Mouse (Mus musculus): Measurements from ENCODE around the gene Mars. TPM values are rescaled to one million over a fixed set of nuclear protein-coding genes. Genes with fewer than 3 reads are reported as not detected.

The Mars gene
- polyA plus RNA-seq (2015; fragmentation: Nextera tagmentation; extraction: Ambion mirVana), result 84.0 and 86.4 TPM in 2 replicates

DNA sequence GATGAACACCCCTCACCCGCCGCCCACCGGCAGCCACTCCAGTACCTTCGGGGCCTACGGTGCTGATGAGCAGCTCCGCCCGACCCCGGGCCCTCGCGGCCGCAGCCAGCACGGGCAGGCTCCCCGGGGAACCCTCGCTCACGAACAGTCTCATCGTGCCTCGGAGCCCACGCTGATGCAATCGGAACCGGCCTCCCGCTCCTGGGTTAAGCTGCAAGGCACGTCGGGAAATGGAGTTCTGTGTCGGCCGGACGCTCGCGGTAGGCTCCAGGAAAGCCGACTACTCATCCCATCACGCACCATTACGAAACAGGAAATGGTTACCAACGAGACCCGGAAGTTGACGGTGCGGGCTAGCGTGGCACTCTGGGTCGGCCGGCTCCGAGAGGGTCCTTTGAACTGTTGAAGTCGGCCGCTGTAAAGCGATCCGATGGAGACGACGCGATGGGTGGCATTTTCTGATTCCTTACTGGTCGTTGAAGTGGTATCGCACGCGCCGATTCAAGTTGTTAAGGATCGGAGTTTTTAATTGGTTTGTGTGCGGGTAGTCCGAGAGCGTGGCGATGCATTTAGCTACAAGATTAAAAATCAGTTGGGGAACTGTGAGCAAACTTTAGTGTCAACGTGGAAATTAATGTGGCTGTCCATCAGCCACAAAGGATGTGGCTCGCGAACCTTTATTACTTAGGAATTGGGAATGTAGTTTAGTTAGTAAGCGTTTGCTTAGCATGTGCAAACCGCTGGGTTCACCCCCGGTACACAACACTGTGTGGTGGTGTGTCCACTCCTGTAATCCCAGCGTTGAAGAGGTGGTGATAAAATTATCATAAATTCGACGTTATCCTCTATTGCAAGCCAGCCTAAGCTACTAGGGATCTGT, at the start of gene Mars:
Gene Mars (minus strand): TSS at position 311 of the 880 bp plus-strand sequence.
- no peaks in the 10 kb centered on the region for H3K27me3 ChIP-seq (replicated peaks)
- H3K4me1 ChIP-seq, result peaks cover 19% of the 10 kb centered on the region
- peak within 1 kb of the TSS; percentile 92 for H3K9ac ChIP-seq
- H3K4me2 ChIP-seq, result peak within 1 kb of the TSS; percentile 93
- peak; percentile 89 for ATAC-seq (ENCODE audit: extremely low read depth, insufficient number of reproducible peaks, low FRiP score, low TSS enrichment)
- under 1% methylated on average over 65 of the region's 65 CpGs for WGBS
- H3K27ac ChIP-seq (replicated peaks), result peak within 1 kb of the TSS; percentile 70
- H3K36me3 ChIP-seq, result peaks cover 32% of the 10 kb centered on the region
- no peaks in the 10 kb centered on the region for H3K9me3 ChIP-seq
- peak within 1 kb of the TSS; percentile 82 for H3K4me3 ChIP-seq

GRCm38 (mm10) chr10:127360714-127361113, 49.1 kb upstream of the Mars start:
- Histone ChIP-seq H3K36me3 (no peaks in the 10 kb centered on the region), H3K4me2 (no peak overlapping the region), H3K9me3 (no peaks in the 10 kb centered on the region), H3K9ac (no peak overlapping the region), H3K4me3 (no peak overlapping the region), H3K27ac (replicated peaks) (no peak overlapping the region), H3K27me3 (replicated peaks) (peaks cover 8% of the 10 kb centered on the region; the same call in 1 of the 2 replicates), H3K4me1 (no peaks in the 10 kb centered on the region)
- 76% methylated on average over 3 of the region's 3 CpGs for WGBS
- ATAC-seq (ENCODE audit: extremely low read depth, insufficient number of reproducible peaks, low FRiP score, low TSS enrichment), result no peak

- no peak overlapping the region for H3K27ac ChIP-seq (replicated peaks)
- H3K9me3 ChIP-seq, result no peaks in the 10 kb centered on the region
- ATAC-seq (ENCODE audit: extremely low read depth, insufficient number of reproducible peaks, low FRiP score, low TSS enrichment), result no peak
- H3K9ac ChIP-seq, result no peak overlapping the region
- H3K36me3 ChIP-seq, result no peaks in the 10 kb centered on the region
- no peak overlapping the region for H3K4me3 ChIP-seq
- 72% methylated on average over 10 of the region's 10 CpGs for WGBS
- peaks cover 35% of the 10 kb centered on the region for H3K27me3 ChIP-seq (replicated peaks)
- H3K4me2 ChIP-seq, result no peak overlapping the region
- H3K4me1 ChIP-seq, result peaks cover 11% of the 10 kb centered on the region; the same call in 1 of the 2 replicates
Observed at GRCm38 (mm10) chr10:127355336-127355735, 43.8 kb upstream of the Mars start.

GRCm38 (mm10) chr10:127353909-127354895, 42.6 kb upstream of the Mars start, which contains the start of gene Inhbe:
Gene Inhbe (minus strand): TSS chr10:127354411.
- H3K36me3 ChIP-seq, result no peaks in the 10 kb centered on the region
- peaks cover 35% of the 10 kb centered on the region for H3K27me3 ChIP-seq (replicated peaks)
- H3K9me3 ChIP-seq, result no peaks in the 10 kb centered on the region
- WGBS, result 63% methylated on average over 18 of the region's 18 CpGs
- H3K4me3 ChIP-seq, result no peak within 1 kb of the TSS
- ATAC-seq (ENCODE audit: extremely low read depth, insufficient number of reproducible peaks, low FRiP score, low TSS enrichment), result no peak
- H3K4me2 ChIP-seq, result no peak within 1 kb of the TSS
- H3K27ac ChIP-seq (replicated peaks), result 0 out of 2 replicates have a peak within 1 kb of the TSS, but pooled peaks have one; percentile 50
- peaks cover 11% of the 10 kb centered on the region; the same call in 1 of the 2 replicates for H3K4me1 ChIP-seq
- no peak within 1 kb of the TSS for H3K9ac ChIP-seq

DNA sequence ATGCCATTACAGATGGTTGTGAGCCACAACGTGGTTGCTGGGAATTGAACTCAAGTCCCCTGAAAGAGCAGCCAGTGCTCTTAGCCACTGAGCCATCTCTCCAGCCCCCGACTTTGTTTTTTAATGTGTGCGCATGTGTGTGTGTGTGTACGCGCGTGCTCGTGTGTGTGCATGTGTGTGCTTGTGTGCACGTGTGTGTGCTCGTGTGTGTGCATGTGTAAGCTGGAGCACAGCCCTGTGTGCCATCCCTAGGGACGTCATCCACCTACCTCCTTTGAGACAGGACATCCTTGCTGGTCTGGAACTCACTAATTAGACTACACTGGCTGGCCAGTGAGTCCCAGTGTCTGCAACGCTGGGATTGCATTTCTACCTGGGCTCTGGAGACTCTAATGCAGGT, 41.2 kb upstream of the Mars start:
- Histone ChIP-seq H3K4me2 (no peak overlapping the region), H3K27ac (replicated peaks) (no peak overlapping the region), H3K36me3 (no peaks in the 10 kb centered on the region), H3K9ac (no peak overlapping the region), H3K4me3 (no peak overlapping the region), H3K27me3 (replicated peaks) (peaks cover 35% of the 10 kb centered on the region), H3K9me3 (no peaks in the 10 kb centered on the region), H3K4me1 (peaks cover 11% of the 10 kb centered on the region; the same call in 1 of the 2 replicates)
- 85% methylated on average over 11 of the region's 11 CpGs for WGBS
- no peak for ATAC-seq (ENCODE audit: extremely low read depth, insufficient number of reproducible peaks, low FRiP score, low TSS enrichment)

DNA sequence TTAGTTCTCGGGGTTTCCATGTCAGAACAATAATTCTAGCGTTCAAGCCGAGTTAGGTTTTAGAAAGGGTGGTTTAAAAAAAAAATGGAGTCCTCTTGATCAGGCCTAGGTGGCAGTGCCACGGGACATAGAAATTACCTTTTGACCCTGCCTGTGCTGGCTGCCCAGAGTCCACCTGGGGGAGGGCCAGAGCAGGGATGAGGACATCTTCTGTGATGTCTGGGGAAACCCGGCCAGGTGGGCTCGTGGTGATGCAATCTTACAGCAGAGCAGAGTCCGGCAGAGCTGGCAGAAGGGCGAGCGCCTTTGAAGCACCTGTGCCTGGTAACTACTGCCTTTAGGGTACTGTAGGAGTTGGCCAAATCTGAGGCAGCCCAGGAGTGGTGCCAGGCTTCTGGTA, 40.6 kb upstream of the Mars start:
- H3K9me3 ChIP-seq, result no peaks in the 10 kb centered on the region
- WGBS, result 80% methylated on average over 9 of the region's 9 CpGs

GRCm38 (mm10) chr10:127351719-127352118, 40.1 kb upstream of the Mars start:
- no peak overlapping the region for H3K27ac ChIP-seq (replicated peaks)
- no peaks in the 10 kb centered on the region for H3K9me3 ChIP-seq
- no peak overlapping the region for H3K4me2 ChIP-seq
- WGBS, result 57% methylated on average over 8 of the region's 8 CpGs
- H3K9ac ChIP-seq, result no peak overlapping the region; the same call in 1 of the 2 replicates
- no peak overlapping the region for H3K4me3 ChIP-seq
- peaks cover 35% of the 10 kb centered on the region for H3K27me3 ChIP-seq (replicated peaks)
- no peaks in the 10 kb centered on the region for H3K36me3 ChIP-seq
- peaks cover 11% of the 10 kb centered on the region; the same call in 1 of the 2 replicates for H3K4me1 ChIP-seq
- ATAC-seq (ENCODE audit: extremely low read depth, insufficient number of reproducible peaks, low FRiP score, low TSS enrichment), result no peak

More for the DNA sequence above, 40.6 kb upstream of the Mars start:
- H3K4me1 ChIP-seq, result peaks cover 11% of the 10 kb centered on the region; the same call in 1 of the 2 replicates
- no peak overlapping the region for H3K27ac ChIP-seq (replicated peaks)
- H3K4me3 ChIP-seq, result no peak overlapping the region
- no peak overlapping the region for H3K4me2 ChIP-seq
- no peaks in the 10 kb centered on the region for H3K36me3 ChIP-seq
- peaks cover 35% of the 10 kb centered on the region for H3K27me3 ChIP-seq (replicated peaks)
- ATAC-seq (ENCODE audit: extremely low read depth, insufficient number of reproducible peaks, low FRiP score, low TSS enrichment), result no peak
- H3K9ac ChIP-seq, result no peak overlapping the region

DNA sequence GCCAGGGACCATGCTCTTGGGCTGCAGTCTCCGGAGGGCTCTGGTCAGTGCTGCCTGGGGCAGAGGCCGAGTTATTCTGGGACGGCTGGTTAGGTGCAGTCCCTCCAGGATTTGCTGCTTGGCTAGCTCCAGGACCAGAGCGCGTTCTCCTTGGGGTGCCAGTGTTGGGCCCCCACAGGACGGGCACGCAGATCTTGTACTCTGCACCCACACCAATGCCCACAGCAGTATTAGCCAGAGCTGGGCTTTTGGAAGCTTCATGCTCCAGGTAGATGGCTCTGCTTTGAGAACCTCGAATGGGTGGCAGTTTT, 39.7 kb upstream of the Mars start:
- no peaks in the 10 kb centered on the region for H3K9me3 ChIP-seq
- no peak overlapping the region for H3K27ac ChIP-seq (replicated peaks)
- H3K27me3 ChIP-seq (replicated peaks), result peaks cover 32% of the 10 kb centered on the region
- ATAC-seq (ENCODE audit: extremely low read depth, insufficient number of reproducible peaks, low FRiP score, low TSS enrichment), result no peak
- no peak overlapping the region; the same call in 1 of the 2 replicates for H3K4me2 ChIP-seq
- peaks cover 11% of the 10 kb centered on the region; the same call in 1 of the 2 replicates for H3K4me1 ChIP-seq
- H3K4me3 ChIP-seq, result no peak overlapping the region
- no peaks in the 10 kb centered on the region for H3K36me3 ChIP-seq
- peak overlapping the region; percentile 74 for H3K9ac ChIP-seq
- WGBS, result 79% methylated on average over 8 of the region's 8 CpGs

- Histone ChIP-seq H3K27ac (replicated peaks) (no peak overlapping the region), H3K4me1 (peaks cover 11% of the 10 kb centered on the region; the same call in 1 of the 2 replicates), H3K9ac (peak overlapping the region; percentile 74), H3K4me3 (peak overlapping the region; percentile 37), H3K4me2 (peak overlapping the region; percentile 65), H3K36me3 (no peaks in the 10 kb centered on the region), H3K9me3 (no peaks in the 10 kb centered on the region), H3K27me3 (replicated peaks) (peaks cover 27% of the 10 kb centered on the region)
- WGBS, result 11% methylated on average over 24 of the region's 24 CpGs
- ATAC-seq (ENCODE audit: extremely low read depth, insufficient number of reproducible peaks, low FRiP score, low TSS enrichment), result no peak; the same call in 1 of the 2 replicates
Observed at GRCm38 (mm10) chr10:127350594-127351284, 39.2 kb upstream of the Mars start.

- Histone ChIP-seq H3K27me3 (replicated peaks) (peaks cover 21% of the 10 kb centered on the region), H3K36me3 (no peaks in the 10 kb centered on the region), H3K9ac (no peak overlapping the region), H3K9me3 (no peaks in the 10 kb centered on the region), H3K4me1 (peaks cover 11% of the 10 kb centered on the region; the same call in 1 of the 2 replicates), H3K4me2 (no peak overlapping the region), H3K27ac (replicated peaks) (no peak overlapping the region), H3K4me3 (no peak overlapping the region)
- WGBS, result 64% methylated on average over 8 of the region's 8 CpGs
- ATAC-seq (ENCODE audit: extremely low read depth, insufficient number of reproducible peaks, low FRiP score, low TSS enrichment), result no peak
Observed at GRCm38 (mm10) chr10:127349810-127350209, 38.2 kb upstream of the Mars start.
